Comparison of ENCODE assay signal across 9 mouse cellular contexts in genomic region chr1:118880781-118881247, GRCm38 (mm10).
DNase-seq lines count a peak whose midpoint lies in the region; ATAC-seq lines count a peak whose summit lies in the region.
"Had no signal": no experiment of that assay in that cellular context is flagged by ENCODE, and none has a peak within 500 bp of the region (broad histone marks: within the 10 kb centered on the region; RNA-seq: fewer than 3 reads in every experiment).

No protein-coding gene starts in this region.

- no peaks in the 10 kb centered on the region for H3K36me3 ChIP-seq in lung, embryonic 16.5 days (ENCODE audit: control insufficient read depth, insufficient read depth, low read length)
- no peaks in the 10 kb centered on the region for H3K36me3 ChIP-seq in neural tube, embryonic 15.5 days
- H3K36me3 ChIP-seq: liver, embryonic 13.5 days had no signal

- peaks cover 4% of the 10 kb centered on the region; the same call in 1 of the 2 replicates for H3K4me1 ChIP-seq in lung, embryonic 16.5 days (replicated peaks; ENCODE audit: control insufficient read depth, insufficient read depth, low read length)
- no peaks in the 10 kb centered on the region for H3K4me1 ChIP-seq in neural tube, embryonic 15.5 days
- H3K4me1 ChIP-seq: liver, embryonic 13.5 days had no signal

- H3K9ac ChIP-seq in lung, embryonic 16.5 days (ENCODE audit: low read length): no peak overlapping the region
- H3K9ac ChIP-seq in neural tube, embryonic 15.5 days (replicated peaks): no peak overlapping the region
- H3K9ac ChIP-seq: liver, embryonic 13.5 days had no signal

- no peak overlapping the region for H3K4me2 ChIP-seq in lung, embryonic 16.5 days (ENCODE audit: low read depth, low read length)
- no peak overlapping the region for H3K4me2 ChIP-seq in neural tube, embryonic 15.5 days
- H3K4me2 ChIP-seq: liver, embryonic 13.5 days had no signal

- intact Hi-C loops in heart, postnatal 14 days (cut with DNase I): no loop called here

- DNase-seq in lung, adult 18-20 months: no peak
- DNase-seq in heart, postnatal 14 days: peak; percentile 40 to 52
- DNase-seq in kidney, postnatal 10 days: peak; percentile 83
- no peak for DNase-seq in testis, postnatal 10 days (ENCODE audit: low spot score)
- DNase-seq in MN1 (ENCODE audit: low spot score): no peak
- DNase-seq: layer of hippocampus, adult 9-11 months; liver, embryonic 13.5 days had no signal

- H3K9me3 ChIP-seq in lung, embryonic 16.5 days (ENCODE audit: control insufficient read depth, low read length): no peaks in the 10 kb centered on the region
- H3K9me3 ChIP-seq in neural tube, embryonic 15.5 days (replicated peaks): no peaks in the 10 kb centered on the region
- H3K9me3 ChIP-seq: liver, embryonic 13.5 days had no signal

- H3K4me3 ChIP-seq in lung, embryonic 16.5 days (ENCODE audit: low read length): no peak overlapping the region
- no peak overlapping the region for H3K4me3 ChIP-seq in neural tube, embryonic 15.5 days (replicated peaks)
- H3K4me3 ChIP-seq: liver, embryonic 13.5 days had no signal

- no peak overlapping the region for H3K27ac ChIP-seq in lung, embryonic 16.5 days (ENCODE audit: low read length)
- no peak overlapping the region for H3K27ac ChIP-seq in neural tube, embryonic 15.5 days (replicated peaks)
- H3K27ac ChIP-seq: liver, embryonic 13.5 days had no signal

- peak; percentile 66 for ATAC-seq in lung, embryonic 16.5 days (ENCODE audit: low read depth)
- 0 out of 2 replicates have a peak, but pooled peaks have one; percentile 59 for ATAC-seq in neural tube, embryonic 15.5 days (ENCODE audit: low FRiP score)

- H3K27me3 ChIP-seq in lung, embryonic 16.5 days (ENCODE audit: control insufficient read depth, insufficient read depth, low read depth, low read length): peaks cover 3% of the 10 kb centered on the region; the same call in 1 of the 2 replicates
- no peaks in the 10 kb centered on the region for H3K27me3 ChIP-seq in neural tube, embryonic 15.5 days (replicated peaks)
- H3K27me3 ChIP-seq: liver, embryonic 13.5 days had no signal

- WGBS in lung, embryonic 16.5 days: 22% methylated on average over 7 of the region's 7 CpGs
- 32% methylated on average over 7 of the region's 7 CpGs for WGBS in neural tube, embryonic 15.5 days

Comparison
In these comparisons a context has a peak if more than half of its experiments do, and no peak if none do; other contexts are left out.
1. DNase-seq: peak in heart, postnatal 14 days (2 of 2) and kidney, postnatal 10 days (single experiment); none in lung, adult 18-20 months (0 of 2), testis, postnatal 10 days (single experiment) and MN1 (single experiment).